Mouse (Mus musculus): ENCODE measurements around the gene Scn8a. TPM values are rescaled to one million over a fixed set of nuclear protein-coding genes. Genes with fewer than 3 reads are reported as not detected.

Gene Scn8a
- polyA plus RNA-seq, 1 experiment = 89.0 TPM

DNA sequence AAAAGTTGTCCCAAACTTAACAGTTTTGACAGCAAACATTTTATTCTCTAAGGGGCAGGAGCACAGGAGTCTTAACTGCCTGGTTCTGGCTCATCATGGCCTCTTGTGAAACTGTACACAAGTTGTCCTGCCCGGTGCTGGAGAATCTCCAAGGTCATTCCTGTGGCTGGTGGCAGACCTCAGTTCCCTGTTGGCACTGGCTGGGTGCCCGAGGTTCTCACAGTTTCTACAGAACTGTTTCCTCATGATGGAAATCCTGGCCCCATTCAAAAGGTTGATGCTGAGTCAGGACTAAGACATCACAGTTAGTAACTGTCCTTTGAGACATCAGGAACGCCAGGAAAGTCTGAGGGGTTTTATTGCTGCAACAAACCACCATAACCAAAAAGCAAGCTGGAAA, 217.3 kb downstream of the Scn8a start:
- DNase-seq (ENCODE audit: extremely low spot score in 1 of 2, low spot score in 1 of 2) = no peak

DNA sequence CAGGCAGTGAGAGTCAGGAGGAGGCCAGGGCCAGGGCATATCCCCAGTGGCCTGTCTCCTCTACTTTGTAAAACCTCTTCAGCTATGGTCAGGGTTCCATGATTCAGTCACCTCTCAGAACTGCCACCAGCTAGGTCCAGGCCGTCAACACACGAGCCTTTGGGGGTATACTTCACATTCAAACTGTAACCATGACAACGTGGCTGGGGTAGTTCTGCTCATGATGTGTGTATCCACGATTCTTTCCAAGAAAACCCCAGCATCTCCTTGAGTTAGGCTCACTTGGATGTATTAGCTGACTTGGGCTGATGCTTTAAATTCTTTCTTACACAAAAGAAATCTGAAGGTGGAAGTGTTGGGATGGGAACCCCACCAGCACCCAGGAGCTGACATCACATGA, 218.6 kb downstream of the Scn8a start:
- DNase-seq (ENCODE audit: extremely low spot score in 1 of 2, low spot score in 1 of 2) = no peak

DNA sequence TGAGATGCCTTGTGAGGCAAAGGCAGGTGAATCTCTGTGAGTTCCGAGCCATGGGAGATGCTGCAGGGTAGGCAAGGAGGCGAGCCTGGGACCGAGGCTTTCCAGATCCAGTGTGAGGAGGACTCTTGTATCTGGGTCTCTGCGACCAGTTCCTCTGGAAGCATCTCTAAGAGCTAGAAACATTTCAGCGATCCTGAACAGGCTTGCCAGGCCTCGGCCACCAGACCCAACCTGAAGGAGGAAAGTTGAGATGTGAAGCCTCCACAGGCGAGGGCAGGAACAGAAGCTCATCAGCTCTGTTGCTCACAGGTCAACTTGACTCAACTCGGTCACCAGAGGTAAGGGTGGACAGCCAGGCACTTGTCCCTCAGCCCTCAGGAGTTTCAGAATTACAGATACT, 221.9 kb downstream of the Scn8a start:
- DNase-seq (ENCODE audit: extremely low spot score in 1 of 2, low spot score in 1 of 2) = no peak

- DNase-seq (ENCODE audit: extremely low spot score in 1 of 2, low spot score in 1 of 2) = no peak
Measured at GRCm38 (mm10) chr15:101092121-101092828, 222.6 kb downstream of the Scn8a start.

GRCm38 (mm10) chr15:101092829-101093648, 223.4 kb downstream of the Scn8a start:
- DNase-seq (ENCODE audit: extremely low spot score in 1 of 2, low spot score in 1 of 2) = peak; percentile 38 to 45

DNA sequence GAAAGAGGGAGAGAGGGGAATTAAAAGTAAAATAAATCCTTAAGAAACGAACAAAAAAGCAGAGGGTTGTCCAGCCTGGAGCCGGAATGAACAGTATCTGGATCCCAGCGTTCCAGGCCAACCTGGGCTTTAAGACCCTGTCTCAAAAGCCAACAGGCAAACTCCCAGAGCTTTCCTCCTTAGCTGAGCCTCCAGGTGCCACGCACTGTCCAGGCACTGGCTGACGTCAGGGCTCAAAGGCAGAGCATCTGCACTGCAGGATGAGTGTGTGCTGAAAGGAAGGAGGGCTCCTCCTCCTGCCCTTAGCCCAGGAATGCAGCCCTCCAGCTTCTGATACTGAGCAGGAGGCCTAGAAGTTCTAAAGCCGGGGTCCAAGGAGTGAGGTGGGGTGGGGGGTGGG, 224.3 kb downstream of the Scn8a start:
- no peak for DNase-seq (ENCODE audit: extremely low spot score in 1 of 2, low spot score in 1 of 2)

DNA sequence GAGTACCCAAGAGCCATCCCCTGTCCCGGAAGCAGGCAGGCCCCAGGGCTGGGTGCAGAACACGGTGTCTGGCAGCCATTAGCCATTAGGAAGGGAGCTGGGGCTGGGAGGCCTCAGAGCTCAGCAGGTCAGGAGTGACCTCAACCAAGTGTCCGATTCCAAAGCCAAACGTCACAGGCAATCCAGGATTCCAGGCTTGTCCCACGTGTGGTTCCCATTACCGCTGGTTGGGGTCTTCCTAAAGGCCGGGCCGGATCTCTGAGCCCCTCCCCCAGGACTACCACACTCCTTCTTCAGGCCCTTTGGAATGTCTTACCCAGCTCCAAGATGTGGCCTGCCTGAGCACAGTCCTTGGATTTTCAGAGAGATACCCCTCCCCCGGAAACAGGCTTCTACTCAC, 225.3 kb downstream of the Scn8a start:
- DNase-seq (ENCODE audit: extremely low spot score in 1 of 2, low spot score in 1 of 2) = no peak

- DNase-seq (ENCODE audit: extremely low spot score in 1 of 2, low spot score in 1 of 2) = no peak
Measured at GRCm38 (mm10) chr15:101095392-101095791, 225.7 kb downstream of the Scn8a start.

Other genes starting within 250 kb of the Scn8a start
- gene Smagp, start 232.9 kb upstream of the Scn8a start, polyA plus RNA-seq (2012; rRNA removed) = 4.5 and 5.3 TPM in 2 replicates
- 7.1 and 8.2 TPM in 2 replicates for gene Bin2, start 200.3 kb upstream of the Scn8a start, polyA plus RNA-seq (2012; rRNA removed)
- gene Cela1, start 181.9 kb upstream of the Scn8a start, polyA plus RNA-seq (2012; rRNA removed) = 6.7 and 6.9 TPM in 2 replicates
- gene Galnt6, start 140.5 kb upstream of the Scn8a start, polyA plus RNA-seq (2012; rRNA removed) = 3.6 and 3.8 TPM in 2 replicates
- gene Slc4a8, start 108.1 kb upstream of the Scn8a start, polyA plus RNA-seq (2012; rRNA removed) = 31.1 and 35.4 TPM in 2 replicates
- gene Gm47841, start 177.5 kb downstream of the Scn8a start, polyA plus RNA-seq (2012; rRNA removed) = not detected in 2 replicates
- gene Fignl2, start 208.7 kb downstream of the Scn8a start, polyA plus RNA-seq (2012; rRNA removed) = 1.2 and 1.3 TPM in 2 replicates
- gene Ankrd33, start 245.9 kb downstream of the Scn8a start, polyA plus RNA-seq (2012; rRNA removed) = not detected in 2 replicates